Mouse (Mus musculus) erythroblast, embryonic 14.5 days (primary cell): ENCODE results near the gene Rab27a.

ENCODE experiments used
- GATA1 ChIP-seq: IDR thresholded peaks from 2 replicates; pipeline ENCODE4 v1.6.1; 2012; ENCODE audit warnings: low read length, inconsistent platforms, mixed read lengths
- TAL1 ChIP-seq: IDR thresholded peaks from 3 replicates; pipeline ENCODE4 v1.6.1; 2012; ENCODE audit warnings: low read length, inconsistent platforms, mixed read lengths

GRCm38 (mm10) chr9:72996167-72996566 is 48.5 kb upstream of the Rab27a start:
- no peak for TF ChIP-seq GATA1
- no peak for TF ChIP-seq TAL1
